Mouse (Mus musculus) small intestine, adult 2 months (tissue): Measurements from ENCODE around the gene Bub3.
A peak's percentile ranks its signal among the peaks of the same experiment; 100 is the strongest.

ENCODE experiments used
- CTCF ChIP-seq: fragments of 200-500 bp; IDR thresholded peaks from 2 replicates; pipeline ENCODE4 v1.5.1; 2012; ENCODE audit warnings: low read depth, mild to moderate bottlenecking, control low read depth, inconsistent platforms, low read length, moderate library complexity, mixed read lengths; ENCODE audit not compliant: insufficient replicate concordance, insufficient read length; ENCODE audit errors: extremely low read depth
- POLR2A ChIP-seq: fragments of 200-500 bp; IDR thresholded peaks from 2 replicates; pipeline ENCODE4 v1.6.1; 2012; ENCODE audit warnings: low read depth, mild to moderate bottlenecking, control low read depth, inconsistent platforms, low read length, moderate library complexity

DNA sequence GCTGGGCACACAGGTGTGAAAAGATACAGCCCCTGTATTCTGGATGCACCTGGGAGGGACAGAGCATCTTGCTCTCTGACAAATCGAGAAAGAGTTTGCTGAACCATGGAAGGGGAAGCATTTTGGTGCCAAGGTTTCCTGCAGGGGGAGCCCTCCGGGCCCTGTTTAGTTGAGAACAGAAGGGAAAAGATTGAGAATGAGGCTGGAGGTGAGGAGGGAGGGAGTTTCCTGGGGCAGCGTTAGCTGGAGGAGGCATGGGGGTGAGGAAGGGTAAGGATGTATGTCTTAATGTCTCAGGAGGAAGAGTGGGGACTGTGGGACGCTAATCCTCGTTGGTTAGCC is 38.4 kb downstream of the Bub3 start:
- TF ChIP-seq CTCF, result peak; percentile 7; the same call in 1 of the 2 replicates
- no peak for TF ChIP-seq POLR2A
